Mouse (Mus musculus): ENCODE measurements around the gene Nsd2. TPM values are rescaled to one million over a fixed set of nuclear protein-coding genes. Genes with fewer than 3 reads are reported as not detected.
A peak's percentile ranks its signal among the peaks of the same experiment; 100 is the strongest.

Nsd2 gene
- polyA plus RNA-seq, 1 experiment from 2014 or later: 13.9 TPM

DNA sequence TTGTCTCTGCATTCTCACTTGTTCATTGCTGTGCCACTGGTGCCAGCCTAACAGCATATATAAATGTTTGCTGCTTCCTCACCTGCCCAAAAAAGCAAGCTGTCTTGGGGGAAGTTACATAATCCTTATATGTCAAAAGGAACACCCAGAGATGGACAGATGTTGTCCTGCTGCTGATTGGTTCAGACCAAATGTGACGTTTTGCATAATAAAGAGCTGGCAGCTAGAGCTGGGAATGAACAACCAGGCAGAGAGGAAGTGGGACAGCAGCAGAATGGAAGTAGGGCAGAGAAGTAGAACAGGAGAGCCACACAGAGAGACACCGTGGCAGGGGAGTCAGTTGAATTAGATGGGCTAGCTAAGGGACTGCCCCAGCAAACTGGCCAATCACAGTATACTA, 111.9 kb downstream of the Nsd2 start:
- Histone ChIP-seq H3K36me3 (replicated peaks; ENCODE audit: insufficient read depth, low read length) (peaks cover 15% of the 10 kb centered on the region), H3K27me3 (ENCODE audit: insufficient read depth, low read length) (no peaks in the 10 kb centered on the region), H3K4me1 (ENCODE audit: insufficient read depth) (peaks cover 24% of the 10 kb centered on the region), H3K4me3 (ENCODE audit: low read depth, low read length) (no peak overlapping the region), H3K9ac (replicated peaks) (no peak overlapping the region), H3K9me3 (ENCODE audit: low read length) (no peaks in the 10 kb centered on the region), H3K27ac (ENCODE audit: low read depth) (no peak overlapping the region), H3K4me2 (ENCODE audit: low read depth, low read length) (no peak overlapping the region)
- ATAC-seq (no peak), DNase-seq (no peak)
- TF ChIP-seq CTCF (IDR thresholded peaks at IDR 0.05; ENCODE audit: low read depth) (no peak), EP300 (IDR thresholded peaks at IDR 0.05; ENCODE audit: low read depth) (no peak)
- WGBS (ENCODE audit: insufficient replicate concordance): 60% methylated on average over 2 of the region's 2 CpGs

GRCm38 (mm10) chr5:33934081-33934480, 113.6 kb downstream of the Nsd2 start:
- Histone ChIP-seq H3K36me3 (replicated peaks; ENCODE audit: insufficient read depth, low read length) (peaks cover 11% of the 10 kb centered on the region; the same call in 1 of the 2 replicates), H3K4me3 (ENCODE audit: low read depth, low read length) (peak overlapping the region; percentile 90), H3K27ac (ENCODE audit: low read depth) (peak overlapping the region; percentile 61), H3K9ac (replicated peaks) (no peak overlapping the region), H3K9me3 (ENCODE audit: low read length) (no peaks in the 10 kb centered on the region), H3K4me2 (ENCODE audit: low read depth, low read length) (peak overlapping the region; percentile 82), H3K27me3 (ENCODE audit: insufficient read depth, low read length) (no peaks in the 10 kb centered on the region), H3K4me1 (ENCODE audit: insufficient read depth) (peaks cover 26% of the 10 kb centered on the region)
- no peak for ATAC-seq
- no peak for DNase-seq
- 65% methylated on average over 2 of the region's 2 CpGs for WGBS (ENCODE audit: insufficient replicate concordance)
- TF ChIP-seq EP300 (IDR thresholded peaks at IDR 0.05; ENCODE audit: low read depth) (no peak), CTCF (IDR thresholded peaks at IDR 0.05; ENCODE audit: low read depth) (no peak)

DNA sequence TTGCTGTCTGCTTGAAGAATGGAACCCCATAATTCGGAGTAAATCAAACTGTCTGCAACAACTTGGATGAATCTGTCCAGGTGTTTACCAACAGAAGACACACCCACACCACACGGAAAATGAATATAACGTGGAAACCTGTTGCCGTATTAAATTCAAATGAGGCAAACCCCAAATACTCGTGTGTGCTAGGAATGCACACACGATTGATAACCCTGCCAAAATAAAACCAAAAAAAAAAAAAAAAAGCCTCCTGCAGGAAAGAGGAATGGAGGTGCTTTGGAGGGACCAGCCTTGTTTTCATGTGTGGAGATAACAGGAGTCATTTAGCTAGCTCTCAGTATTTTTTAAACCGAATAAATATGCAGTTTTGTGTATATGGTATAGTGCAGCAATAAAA, 114.4 kb downstream of the Nsd2 start:
- H3K4me2 ChIP-seq (ENCODE audit: low read depth, low read length): peak overlapping the region; percentile 82
- no peaks in the 10 kb centered on the region for H3K27me3 ChIP-seq (ENCODE audit: insufficient read depth, low read length)
- H3K4me3 ChIP-seq (ENCODE audit: low read depth, low read length): peak overlapping the region; percentile 90
- ATAC-seq (no peak), DNase-seq (no peak)
- no peaks in the 10 kb centered on the region for H3K9me3 ChIP-seq (ENCODE audit: low read length)
- H3K9ac ChIP-seq (replicated peaks): no peak overlapping the region; the same call in 1 of the 2 replicates
- H3K27ac ChIP-seq (ENCODE audit: low read depth): peak overlapping the region; percentile 61; the same call in 1 of the 2 replicates
- peaks cover 26% of the 10 kb centered on the region for H3K4me1 ChIP-seq (ENCODE audit: insufficient read depth)
- peaks cover 5% of the 10 kb centered on the region; the same call in 1 of the 2 replicates for H3K36me3 ChIP-seq (replicated peaks; ENCODE audit: insufficient read depth, low read length)
- no peak for TF ChIP-seq CTCF (IDR thresholded peaks at IDR 0.05; ENCODE audit: low read depth)
- TF ChIP-seq EP300 (IDR thresholded peaks at IDR 0.05; ENCODE audit: low read depth): no peak
- WGBS (ENCODE audit: insufficient replicate concordance): 53% methylated on average over 7 of the region's 7 CpGs

DNA sequence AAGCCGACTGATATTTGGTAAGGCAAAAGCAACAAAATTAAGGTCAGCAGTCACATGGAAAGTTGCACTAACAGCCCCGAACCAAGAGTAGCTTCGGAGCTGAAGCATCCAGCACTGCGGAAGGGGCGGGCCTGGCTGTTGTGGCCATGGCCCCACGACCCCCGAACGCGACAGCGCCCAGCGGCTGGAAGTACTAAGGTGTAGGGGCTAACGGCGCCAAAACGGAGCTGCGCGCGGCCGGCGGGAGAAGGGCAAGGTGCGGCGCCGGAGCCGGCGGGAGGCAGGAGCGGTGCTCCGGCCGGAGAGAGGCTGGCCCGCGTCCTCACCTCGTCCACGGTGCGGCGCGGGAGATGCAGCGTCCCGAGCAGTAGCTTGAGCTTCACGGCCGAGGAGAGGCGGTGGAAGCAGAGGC, 115.2 kb downstream of the Nsd2 start:
- peak overlapping the region; percentile 96 for H3K9ac ChIP-seq (replicated peaks)
- H3K4me1 ChIP-seq (ENCODE audit: insufficient read depth): peaks cover 26% of the 10 kb centered on the region
- H3K27ac ChIP-seq (ENCODE audit: low read depth): peak overlapping the region; percentile 95
- TF ChIP-seq EP300 (IDR thresholded peaks at IDR 0.05; ENCODE audit: low read depth) (no peak), CTCF (IDR thresholded peaks at IDR 0.05; ENCODE audit: low read depth) (no peak)
- no peaks in the 10 kb centered on the region for H3K9me3 ChIP-seq (ENCODE audit: low read length)
- DNase-seq (no peak), ATAC-seq (peak; percentile 51)
- no peaks in the 10 kb centered on the region for H3K27me3 ChIP-seq (ENCODE audit: insufficient read depth, low read length)
- peak overlapping the region; percentile 90 for H3K4me3 ChIP-seq (ENCODE audit: low read depth, low read length)
- under 1% methylated on average over 38 of the region's 39 CpGs for WGBS (ENCODE audit: insufficient replicate concordance)
- 0 out of 2 replicates have a peak, but pooled peaks cover 5% of the 10 kb centered on the region for H3K36me3 ChIP-seq (replicated peaks; ENCODE audit: insufficient read depth, low read length)
- peak overlapping the region; percentile 82 for H3K4me2 ChIP-seq (ENCODE audit: low read depth, low read length)

- DNase-seq (peak; percentile 98), ATAC-seq (peak; percentile 97)
- H3K4me2 ChIP-seq (ENCODE audit: low read depth, low read length): peak within 1 kb of the TSS; percentile 82
- no peaks in the 10 kb centered on the region for H3K27me3 ChIP-seq (ENCODE audit: insufficient read depth, low read length)
- H3K36me3 ChIP-seq (replicated peaks; ENCODE audit: insufficient read depth, low read length): 0 out of 2 replicates have a peak, but pooled peaks cover 5% of the 10 kb centered on the region
- H3K4me1 ChIP-seq (ENCODE audit: insufficient read depth): peaks cover 26% of the 10 kb centered on the region
- H3K4me3 ChIP-seq (ENCODE audit: low read depth, low read length): peak within 1 kb of the TSS; percentile 90
- WGBS (ENCODE audit: insufficient replicate concordance): under 1% methylated on average over 52 of the region's 61 CpGs
- peak within 1 kb of the TSS; percentile 96 for H3K9ac ChIP-seq (replicated peaks)
- H3K27ac ChIP-seq (ENCODE audit: low read depth): peak within 1 kb of the TSS; percentile 95
- TF ChIP-seq CTCF (IDR thresholded peaks at IDR 0.05; ENCODE audit: low read depth): peak; percentile 26
- no peak; the same call in 1 of the 2 replicates for TF ChIP-seq EP300 (IDR thresholded peaks at IDR 0.05; ENCODE audit: low read depth)
- H3K9me3 ChIP-seq (ENCODE audit: low read length): peaks cover 3% of the 10 kb centered on the region
These were observed 115.7 kb downstream of the Nsd2 start, which contains the start of gene Nelfa for GRCm38 (mm10) chr5:33936120-33936707. TSS of gene Nelfa (minus strand) at chr5:33936413.

DNA sequence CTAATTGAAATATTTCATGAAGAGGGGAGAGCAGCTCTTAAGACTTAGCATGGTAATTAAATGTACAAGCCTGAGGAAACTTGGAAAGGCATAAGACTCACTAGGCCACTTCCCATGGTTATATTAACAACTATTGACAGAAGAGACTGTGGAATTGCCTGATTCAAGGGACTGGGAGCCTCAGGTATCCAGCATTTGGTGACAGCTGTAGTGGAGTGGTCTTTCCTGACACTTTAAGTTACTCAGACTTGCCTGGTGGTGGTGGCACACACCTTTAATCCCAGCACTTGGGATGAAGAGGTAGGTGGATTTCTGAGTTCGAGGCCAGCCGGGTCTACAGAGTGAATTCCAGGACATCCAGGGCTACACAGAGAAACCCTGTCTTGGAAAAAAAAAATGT, 116.7 kb downstream of the Nsd2 start:
- no peak for ATAC-seq

More for the DNA sequence above, 116.7 kb downstream of the Nsd2 start:
- no peak for TF ChIP-seq EP300 (IDR thresholded peaks at IDR 0.05; ENCODE audit: low read depth)
- H3K36me3 ChIP-seq (replicated peaks; ENCODE audit: insufficient read depth, low read length): 0 out of 2 replicates have a peak, but pooled peaks cover 2% of the 10 kb centered on the region
- 93% methylated on average over 2 of the region's 2 CpGs for WGBS (ENCODE audit: insufficient replicate concordance)
- no peak for DNase-seq
- H3K4me1 ChIP-seq (ENCODE audit: insufficient read depth): peaks cover 26% of the 10 kb centered on the region
- H3K27me3 ChIP-seq (ENCODE audit: insufficient read depth, low read length): no peaks in the 10 kb centered on the region
- peak overlapping the region; percentile 90 for H3K4me3 ChIP-seq (ENCODE audit: low read depth, low read length)
- peak overlapping the region; percentile 96; the same call in 1 of the 2 replicates for H3K9ac ChIP-seq (replicated peaks)
- peak overlapping the region; percentile 82 for H3K4me2 ChIP-seq (ENCODE audit: low read depth, low read length)
- peaks cover 3% of the 10 kb centered on the region for H3K9me3 ChIP-seq (ENCODE audit: low read length)
- H3K27ac ChIP-seq (ENCODE audit: low read depth): no peak overlapping the region

Measured in liver, postnatal 0 days (tissue).